Comparison of ENCODE assay signal across 8 mouse cellular contexts in the genomic region with DNA sequence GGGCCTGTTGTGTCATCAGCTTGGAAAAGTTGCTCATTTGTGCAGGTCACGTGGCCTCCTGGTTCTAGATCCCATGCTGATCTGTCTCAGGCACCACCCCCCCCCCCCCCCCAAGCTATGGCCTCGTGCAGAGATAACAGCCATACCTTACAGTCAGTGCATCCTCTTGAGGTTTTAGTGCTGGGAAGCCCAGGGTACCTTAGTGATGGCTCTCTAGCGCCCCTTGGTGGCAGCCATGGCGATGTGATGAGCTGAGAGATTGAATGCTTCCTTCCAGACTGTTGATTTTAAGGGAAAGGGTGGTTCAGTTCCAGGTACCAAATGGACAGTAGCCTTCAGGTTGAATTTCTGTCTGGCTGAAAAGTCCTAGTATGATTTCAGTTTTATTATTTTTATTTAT. TPM values are rescaled to one million over a fixed set of nuclear protein-coding genes. Genes with fewer than 3 reads are reported as not detected.
DNase-seq lines count a peak whose midpoint lies in the region; ATAC-seq and TF ChIP-seq lines count a peak whose summit lies in the region.

No protein-coding gene starts in this region.

- H3K4me3 ChIP-seq in CH12.LX (replicated peaks in 1 of 3; ENCODE audit: low read depth in 2 of 3, low read length in 2 of 3, poor library complexity in 1 of 3), result no peak overlapping the region
- H3K4me3 ChIP-seq in bone marrow, adult 2 months (replicated peaks; ENCODE audit: control insufficient read depth, low read depth, low read length), result no peak overlapping the region
- no peak overlapping the region for H3K4me3 ChIP-seq in embryonic facial prominence, embryonic 13.5 days
- H3K4me3 ChIP-seq in kidney, embryonic 14.5 days (ENCODE audit: low read length), result no peak overlapping the region

- no peaks in the 10 kb centered on the region for H3K79me2 ChIP-seq in CH12.LX (replicated peaks; ENCODE audit: control insufficient read depth, extremely low read depth, insufficient read depth, poor library complexity, severe bottlenecking)

- no peak for TF ChIP-seq POLR2A in CH12.LX (IDR thresholded peaks at IDR 0.05; ENCODE audit: low read depth, low read length)
- no peak for TF ChIP-seq POLR2A in bone marrow, adult 2 months (IDR thresholded peaks at IDR 0.05; ENCODE audit: borderline replicate concordance, control insufficient read depth, low read depth, low read length)

- ATAC-seq in embryonic facial prominence, embryonic 13.5 days (ENCODE audit: insufficient number of reproducible peaks, insufficient read depth, low FRiP score, low TSS enrichment, low read depth), result 0 out of 2 replicates have a peak, but pooled peaks have one; percentile 5
- ATAC-seq in kidney, embryonic 14.5 days (ENCODE audit: low FRiP score, low TSS enrichment), result peak; percentile 43

- dilution Hi-C loops in CH12.LX (cut with MboI; ENCODE audit: extremely low pct_ligation_motif_present, extremely low pct_unique_long_range_greater_than_20kb, low sequenced_read_pairs), result no loop called here

- DNase-seq in CH12.LX (ENCODE audit: extremely low read depth) (peak; percentile 74), liver (peak; percentile 74)
- DNase-seq in heart, adult 8-10 months (ENCODE audit: low spot score), result peak; percentile 56
- peak; percentile 82 for DNase-seq in neural tube, embryonic 10.5 days (ENCODE audit: extremely low spot score, low spot score)
- peak; percentile 35 for DNase-seq in thymus, postnatal 25 days

- H3K9ac ChIP-seq in CH12.LX (ENCODE audit: insufficient read depth, low read depth), result no peak overlapping the region
- no peak overlapping the region for H3K9ac ChIP-seq in embryonic facial prominence, embryonic 13.5 days
- H3K9ac ChIP-seq in kidney, embryonic 14.5 days (ENCODE audit: low read depth, low read length), result no peak overlapping the region

- H3K27me3 ChIP-seq in CH12.LX (replicated peaks), result no peaks in the 10 kb centered on the region
- no peaks in the 10 kb centered on the region for H3K27me3 ChIP-seq in embryonic facial prominence, embryonic 13.5 days
- no peaks in the 10 kb centered on the region for H3K27me3 ChIP-seq in kidney, embryonic 14.5 days (ENCODE audit: control insufficient read depth, insufficient read depth, low read length)

- peak; percentile 80 for TF ChIP-seq RAD21 in CH12.LX (IDR thresholded peaks at IDR 0.05; ENCODE audit: low read depth, low read length)

- H3K4me2 ChIP-seq in CH12.LX (ENCODE audit: insufficient read depth, low read depth, poor library complexity, severe bottlenecking), result no peak overlapping the region
- no peak overlapping the region for H3K4me2 ChIP-seq in embryonic facial prominence, embryonic 13.5 days
- H3K4me2 ChIP-seq in kidney, embryonic 14.5 days (replicated peaks; ENCODE audit: low read depth, low read length), result no peak overlapping the region

- no peaks in the 10 kb centered on the region for H3K4me1 ChIP-seq in CH12.LX (ENCODE audit: control insufficient read depth in 1 of 2, insufficient read depth in 2 of 2)
- H3K4me1 ChIP-seq in bone marrow, adult 2 months (ENCODE audit: control insufficient read depth, insufficient read depth, low read length), result no peaks in the 10 kb centered on the region
- peaks cover 44% of the 10 kb centered on the region for H3K4me1 ChIP-seq in embryonic facial prominence, embryonic 13.5 days
- peaks cover 45% of the 10 kb centered on the region for H3K4me1 ChIP-seq in kidney, embryonic 14.5 days (ENCODE audit: control insufficient read depth, insufficient read depth, low read length)

- peaks cover 0 to 50% of the 10 kb centered on the region in 2 experiments for H3K36me3 ChIP-seq in CH12.LX (replicated peaks in 1 of 2; ENCODE audit: control insufficient read depth in 1 of 2, insufficient read depth in 1 of 2, low read length in 1 of 2)
- peaks cover 52% of the 10 kb centered on the region for H3K36me3 ChIP-seq in embryonic facial prominence, embryonic 13.5 days
- H3K36me3 ChIP-seq in kidney, embryonic 14.5 days (ENCODE audit: control insufficient read depth, insufficient read depth, low read length), result peaks cover 29% of the 10 kb centered on the region

- TF ChIP-seq CTCF in CH12.LX (conservative IDR thresholded peaks at IDR 0.05 in 1 of 2, IDR thresholded peaks at IDR 0.05 in 1 of 2; ENCODE audit: low read depth in 2 of 2, low read length in 2 of 2), result peak; percentile 74 to 86
- peak; percentile 73 for TF ChIP-seq CTCF in bone marrow, adult 2 months (IDR thresholded peaks at IDR 0.05; ENCODE audit: control insufficient read depth, insufficient read depth, low read length)

- H3K27ac ChIP-seq in CH12.LX (ENCODE audit: insufficient read depth, low read depth), result no peak overlapping the region
- no peak overlapping the region for H3K27ac ChIP-seq in bone marrow, adult 2 months (ENCODE audit: control insufficient read depth, insufficient read depth, low read depth, low read length, poor library complexity)
- H3K27ac ChIP-seq in embryonic facial prominence, embryonic 13.5 days, result no peak overlapping the region
- H3K27ac ChIP-seq in kidney, embryonic 14.5 days (ENCODE audit: low read depth, low read length), result peak overlapping the region; percentile 84; the same call in 1 of the 2 replicates

- in situ Hi-C loops in CH12.LX (cut with MboI; ENCODE audit: low pct_ligation_motif_present, low pct_unique_long_range_greater_than_20kb, low sequenced_read_pairs), result loop anchor here (10.0 kb wide), 1 partner anchor 72 kb away; no protein-coding TSS in a partner anchor

- no peaks in the 10 kb centered on the region for H3K9me3 ChIP-seq in CH12.LX (replicated peaks; ENCODE audit: low read length)
- no peaks in the 10 kb centered on the region for H3K9me3 ChIP-seq in embryonic facial prominence, embryonic 13.5 days
- no peaks in the 10 kb centered on the region for H3K9me3 ChIP-seq in kidney, embryonic 14.5 days (ENCODE audit: control insufficient read depth, low read length)

- 18% methylated on average over 4 of the region's 4 CpGs for WGBS in bone marrow, adult 2 months
- 15% methylated on average over 4 of the region's 4 CpGs for WGBS in embryonic facial prominence, embryonic 13.5 days
- WGBS in kidney, embryonic 14.5 days, result 7% methylated on average over 4 of the region's 4 CpGs

- TF ChIP-seq EP300 in CH12.LX (IDR thresholded peaks at IDR 0.05; ENCODE audit: low read length), result no peak

TF ChIP-seq in CH12.LX, 34 proteins besides CTCF, POLR2A, EP300 and RAD21:
- no peak for TF ChIP-seq MAZ (IDR thresholded peaks at IDR 0.05; ENCODE audit: low read depth, low read length)
- TF ChIP-seq MEF2A (IDR thresholded peaks at IDR 0.05; ENCODE audit: borderline replicate concordance, low read depth, low read length), result no peak
- TF ChIP-seq ELF1 (IDR thresholded peaks at IDR 0.05; ENCODE audit: low read depth, low read length), result no peak
- TF ChIP-seq HCFC1 (IDR thresholded peaks at IDR 0.05; ENCODE audit: low read depth, low read length), result no peak
- TF ChIP-seq KAT2A (IDR thresholded peaks at IDR 0.05; ENCODE audit: insufficient replicate concordance, low read length), result no peak
- TF ChIP-seq SMC3 (IDR thresholded peaks at IDR 0.05; ENCODE audit: low read depth, low read length), result peak; percentile 88
- no peak for TF ChIP-seq ZC3H11A (IDR thresholded peaks at IDR 0.05; ENCODE audit: low read depth, low read length)

RNA-seq across cellular contexts. Expression of a gene that starts 32.2 kb away (rescaled TPM):
- total RNA-seq in CH12.LX (2012; rRNA removed) (12.8 and 13.3 TPM in 2 replicates), CH12.LX (2014; rRNA removed) (27.2 and 28.3 TPM in 2 replicates)
- 16.5 and 21.4 TPM in 2 replicates for polyA plus RNA-seq in CH12.LX (2012; ENCODE audit: insufficient read length, low read depth)
- 5.5 and 7.4 TPM in 2 replicates for polyA plus RNA-seq in bone marrow, adult 2 months (2011; ENCODE audit: insufficient read depth, insufficient read length, low replicate concordance, missing spikeins)
- 25.4 and 26.5 TPM in 2 replicates for polyA plus RNA-seq in embryonic facial prominence, embryonic 13.5 days (2015; fragmentation: Nextera tagmentation; extraction: Ambion mirVana)
- 10 to 100 TPM; 35.0 to 41.6 (median 36.9) TPM for total RNA-seq in heart, adult 8-10 months (2022)
- polyA plus RNA-seq in kidney, embryonic 14.5 days (2014; fragmentation: Nextera tagmentation; extraction: Ambion mirVana), result 29.9 and 32.7 TPM in 2 replicates
